Mouse (Mus musculus) layer of hippocampus, postnatal 10 days (tissue): ENCODE measurements around the gene Srsf10. TPM values are rescaled to one million over a fixed set of nuclear protein-coding genes. Genes with fewer than 3 reads are reported as not detected.

ENCODE experiments used
- DNase-seq, 2 experiments: peaks; one replicate each; pipeline ENCODE4 v3.0.0; 2021; ENCODE audit warnings: low spot score in 2 of 2
- total RNA-seq, 2 experiments: library from RNA; stranded (reverse); gene quantifications; 2 replicates each; pipeline ENCODE4 v1.2.3; 2021

Gene Srsf10
- total RNA-seq, 2 experiments from 2014 or later, result 86.7 to 88.2 TPM

DNA sequence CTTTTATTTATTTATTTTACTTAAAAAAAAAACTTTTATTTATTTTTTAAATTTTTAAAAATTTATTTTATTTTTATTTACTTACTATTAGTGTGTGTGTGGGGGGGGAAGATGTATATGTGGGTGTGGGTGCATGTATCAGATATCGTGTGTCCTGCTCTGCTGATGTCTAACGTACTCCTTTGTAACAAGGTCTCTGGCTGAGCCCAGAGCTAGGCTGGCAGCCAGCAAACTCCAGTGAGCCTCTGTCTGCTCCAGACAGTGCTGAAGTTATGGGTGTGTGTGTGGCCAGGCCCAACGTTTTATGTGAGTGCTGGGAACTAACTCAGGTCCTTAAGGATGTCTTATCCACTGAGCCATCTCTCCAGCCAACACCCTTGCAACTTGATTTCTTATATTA is 56.6 kb downstream of the Srsf10 start:
- DNase-seq, result no peak

DNA sequence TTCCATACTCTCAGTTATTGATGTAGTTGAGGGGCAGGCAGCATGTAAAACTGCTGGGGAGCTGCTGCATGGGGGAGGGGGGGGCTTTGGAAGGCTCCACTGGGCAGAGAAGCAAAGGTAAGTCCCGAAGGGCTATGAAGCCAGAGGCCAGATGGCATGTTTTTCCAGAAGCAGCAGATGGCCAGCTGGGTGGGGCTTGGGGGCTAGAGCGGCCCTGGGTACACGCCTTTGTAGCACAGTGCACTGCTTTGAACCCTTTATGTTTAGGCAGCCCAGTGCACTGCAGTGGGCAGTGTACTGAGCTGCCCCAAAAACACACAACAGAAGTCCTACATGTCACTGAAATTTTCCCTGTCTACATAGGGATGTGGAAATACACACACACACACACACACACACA is 57.3 kb downstream of the Srsf10 start:
- no peak for DNase-seq

DNA sequence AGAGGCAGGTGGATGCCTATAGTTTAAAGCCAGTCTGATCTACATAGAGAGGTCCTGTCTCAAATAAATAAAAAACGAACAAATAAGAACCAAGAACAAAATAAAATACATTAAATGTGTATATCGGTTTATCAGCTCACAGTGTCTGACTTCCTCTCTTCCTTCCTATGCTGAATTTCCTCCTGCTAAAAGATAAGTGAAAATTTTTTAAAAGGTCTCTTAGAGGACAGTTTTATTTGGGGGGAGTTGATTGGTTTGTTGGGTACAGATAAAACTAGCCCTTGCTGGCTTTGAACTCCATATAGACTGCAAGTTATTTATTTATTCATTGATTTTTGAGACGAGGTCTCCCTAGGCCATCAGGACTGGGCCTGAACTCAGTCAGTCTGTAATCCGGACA is 57.9 kb downstream of the Srsf10 start:
- DNase-seq, result no peak

DNA sequence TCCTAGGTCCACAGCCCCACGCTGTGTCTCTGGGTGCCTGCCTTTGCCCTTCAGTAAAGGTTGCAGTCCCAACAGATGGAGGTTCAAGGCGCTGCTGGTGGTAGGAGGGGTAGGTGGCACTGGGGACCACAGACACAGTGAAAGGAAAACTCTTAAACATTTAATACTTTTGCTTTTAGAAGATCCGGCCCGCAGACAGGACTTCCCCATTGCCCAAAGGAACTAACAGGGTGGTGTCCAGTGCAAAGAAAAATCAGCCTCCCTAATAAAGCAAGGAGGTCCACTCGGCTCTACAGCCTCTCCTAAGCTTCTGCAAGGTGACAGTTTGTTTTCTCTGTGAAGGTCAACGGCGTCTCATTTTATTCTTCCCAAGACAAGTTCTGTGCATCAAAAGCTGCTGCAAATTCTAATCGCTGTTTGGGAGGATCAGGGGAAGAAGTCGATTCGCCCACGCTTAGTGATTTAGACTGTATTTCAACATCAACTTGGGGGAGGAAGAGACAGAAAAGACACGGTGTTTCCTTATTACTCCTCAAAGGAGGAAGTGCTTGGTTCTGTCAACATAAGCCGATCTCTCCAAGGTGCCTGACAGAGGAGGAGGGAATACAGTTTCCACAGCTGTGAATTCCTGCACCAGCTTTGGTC is 63.2 kb downstream of the Srsf10 start:
- no peak for DNase-seq

DNA sequence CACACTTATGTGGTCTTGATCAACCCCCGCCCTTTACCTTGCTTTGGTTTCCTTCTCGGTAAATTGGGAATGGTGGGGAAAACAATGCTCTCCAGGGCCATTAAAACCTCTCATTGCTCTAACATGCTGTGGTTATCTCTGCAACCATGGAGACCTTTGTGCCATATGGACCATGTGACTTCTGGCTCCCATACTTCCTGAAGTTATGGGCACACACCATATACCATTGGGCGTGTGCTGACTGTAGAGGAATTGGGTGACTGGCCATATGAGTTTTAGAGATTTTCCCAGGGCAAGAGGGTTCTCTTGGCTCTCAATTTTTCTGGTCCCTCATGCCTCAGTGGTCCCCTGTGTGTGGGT is 63.7 kb downstream of the Srsf10 start:
- DNase-seq, result no peak

Other genes with a start within 250 kb of the Srsf10 start
- under 1 TPM; 0.41 to 0.42 TPM for gene Ifnlr1, start 169.5 kb upstream of the Srsf10 start, total RNA-seq
- under 1 TPM; 0.13 to 0.18 TPM for gene Il22ra1, start 127.6 kb upstream of the Srsf10 start, total RNA-seq
- gene Myom3, start 96.0 kb upstream of the Srsf10 start, total RNA-seq, result 1 to 10 TPM; 2.0 to 2.4 TPM
- gene Pnrc2, start 18.1 kb downstream of the Srsf10 start, total RNA-seq, result 10 to 100 TPM; 59.0 to 80.1 TPM
- gene Cnr2, start 39.6 kb downstream of the Srsf10 start, total RNA-seq, result under 1 TPM; 0.18 to 0.22 TPM
- 10 to 100 TPM; 50.9 to 56.1 TPM for gene Fuca1, start 65.0 kb downstream of the Srsf10 start, total RNA-seq
- gene Hmgcl, start 90.7 kb downstream of the Srsf10 start, total RNA-seq, result 10 to 100 TPM; 33.6 to 36.3 TPM
- gene Gale, start 108.0 kb downstream of the Srsf10 start, total RNA-seq, result 10 to 100 TPM; 34.6 to 36.2 TPM
- gene Lypla2, start 116.9 kb downstream of the Srsf10 start, total RNA-seq, result 100 to 1,000 TPM; 113 to 119 TPM
- 10 to 100 TPM; 76.2 to 81.0 TPM for gene Pithd1, start 131.5 kb downstream of the Srsf10 start, total RNA-seq
- gene Eloa, start 166.0 kb downstream of the Srsf10 start, total RNA-seq, result 10 to 100 TPM; 32.5 to 33.6 TPM
- 100 to 1,000 TPM; 322 to 405 TPM for gene Rpl11, start 197.7 kb downstream of the Srsf10 start, total RNA-seq